Mouse (Mus musculus) stomach, postnatal 0 days (tissue): Measurements from ENCODE around the gene Raet1d.
"Not testable (repeated sequence)": the region's sequence is repeated elsewhere in the genome, so short reads cannot be mapped to it uniquely, and the experiment has no call there.

Experiments
- CTCF ChIP-seq: IDR thresholded peaks from 2 replicates; pipeline ENCODE4 v1.5.1; 2016; ENCODE audit warnings: antibody characterized with exemption, low read depth, mild to moderate bottlenecking, moderate library complexity
- EP300 ChIP-seq: optimal IDR thresholded peaks from 2 replicates; pipeline ENCODE3; 2016; ENCODE audit warnings: antibody characterized with exemption

DNA sequence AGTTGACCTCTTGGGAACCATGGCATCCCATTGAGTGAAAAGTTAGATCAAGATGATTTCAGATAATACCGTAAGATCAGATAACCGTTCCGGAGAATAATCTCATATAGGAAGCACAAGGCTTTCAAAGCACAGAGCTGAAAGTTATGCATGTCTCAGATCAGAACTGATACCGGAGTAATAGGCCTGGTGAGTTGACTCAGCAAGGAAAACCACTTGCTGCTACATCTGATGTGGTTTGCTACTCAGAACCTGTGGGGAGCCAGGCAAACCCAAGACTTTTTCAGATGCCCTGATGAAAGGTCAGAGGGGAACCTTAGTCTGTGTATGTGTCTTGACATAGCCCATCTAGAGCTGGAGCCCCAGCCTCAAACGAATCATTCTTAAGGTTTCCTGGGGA, 31.3 kb downstream of the Raet1d start:
- TF ChIP-seq CTCF, EP300: not testable (repeated sequence)
